Mouse (Mus musculus) heart, embryonic 13.5 days (tissue): ENCODE results near the gene Trim50. TPM values are rescaled to one million over a fixed set of nuclear protein-coding genes. Genes with fewer than 3 reads are reported as not detected.

Source experiments
- ATAC-seq: fragments of 200-750 bp; cut with Nextera tagmentation; 2 replicates; pipeline ENCODE4 v1.8.0; 2017; ENCODE audit warnings: moderate TSS enrichment; ENCODE audit not compliant: insufficient number of reproducible peaks, low FRiP score, low TSS enrichment; ENCODE audit errors: extremely low read depth
- H3K27ac ChIP-seq: fragments of 300-500 bp; sonication (generic); replicated peaks from 2 replicates; pipeline ENCODE4 v1.5.1; 2015; ENCODE audit warnings: moderate library complexity, mild to moderate bottlenecking, inconsistent platforms
- H3K27me3 ChIP-seq: fragments of 300-500 bp; sonication (generic); replicated peaks from 2 replicates; pipeline ENCODE4 v1.6.1; 2015; ENCODE audit warnings: mild to moderate bottlenecking, inconsistent platforms
- H3K36me3 ChIP-seq: fragments of 300-500 bp; sonication (generic); 2 replicates; pipeline ENCODE4 v1.6.1; 2015; ENCODE audit warnings: mild to moderate bottlenecking, inconsistent platforms
- H3K4me1 ChIP-seq: fragments of 300-500 bp; sonication (generic); 2 replicates; pipeline ENCODE4 v1.6.1; 2015; ENCODE audit warnings: inconsistent platforms
- H3K4me2 ChIP-seq: fragments of 300-500 bp; sonication (generic); 2 replicates; pipeline ENCODE4 v1.6.1; 2015; ENCODE audit warnings: inconsistent platforms, mild to moderate bottlenecking, moderate library complexity
- H3K4me3 ChIP-seq: fragments of 300-500 bp; sonication (generic); 2 replicates; pipeline ENCODE4 v1.5.1; 2015; ENCODE audit warnings: moderate library complexity, mild to moderate bottlenecking, inconsistent platforms
- H3K9ac ChIP-seq: fragments of 300-500 bp; sonication (generic); 2 replicates; pipeline ENCODE4 v1.6.1; 2015; ENCODE audit warnings: inconsistent platforms, mild to moderate bottlenecking, moderate library complexity
- H3K9me3 ChIP-seq: fragments of 300-500 bp; sonication (generic); 2 replicates; pipeline ENCODE4 v1.6.1; 2016; ENCODE audit warnings: inconsistent platforms
- WGBS: fragments of 180-500 bp; shearing (Covaris S2); methylation state at CpG from one replicate; pipeline ENCODE4 v1.1.7; 2015; ENCODE audit warnings: mixed read lengths; 5-methylcytosine and 5-hydroxymethylcytosine counted together
- microRNA-seq: library from miRNA; unstranded; fragments of <30 nt; microRNA quantifications from one replicate; pipeline ENCODE4, GENCODE M21; 2016
- polyA plus RNA-seq: library from polyadenylated mRNA; unstranded; fragments of >200 nt; fragmentation: Nextera tagmentation; extraction: Ambion mirVana; gene quantifications from 2 replicates; pipeline ENCODE4 v1.2.1, GENCODE M21; 2015

The Trim50 gene
- polyA plus RNA-seq, 1 experiment from 2014 or later: not detected

DNA sequence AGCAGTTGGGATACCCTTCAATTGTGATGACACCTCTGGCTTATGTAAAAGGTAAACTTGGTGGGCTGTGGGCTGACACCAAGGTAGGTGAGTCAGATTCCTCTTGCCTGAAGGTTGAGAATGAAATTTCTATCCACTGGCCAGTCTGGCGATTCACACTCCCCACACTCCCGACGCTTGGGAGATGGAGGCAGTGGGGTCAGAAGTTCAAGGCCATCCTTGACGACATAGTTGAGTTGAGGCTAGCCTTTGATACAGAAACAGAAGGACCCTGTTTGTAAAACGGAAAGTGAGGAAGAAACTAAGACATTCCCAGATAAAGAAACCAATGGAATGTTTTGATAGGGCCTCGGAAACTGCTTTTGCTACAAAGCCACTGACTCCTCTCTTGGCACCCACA, 46.3 kb downstream of the Trim50 start:
- 37% methylated on average over 6 of the region's 6 CpGs for WGBS
- Histone ChIP-seq H3K4me3 (no peak overlapping the region), H3K27ac (no peak overlapping the region), H3K4me1 (peaks cover 6% of the 10 kb centered on the region), H3K27me3 (no peaks in the 10 kb centered on the region; the same call in 1 of the 2 replicates), H3K36me3 (no peaks in the 10 kb centered on the region), H3K9me3 (no peaks in the 10 kb centered on the region), H3K4me2 (no peak overlapping the region), H3K9ac (no peak overlapping the region)
- no peak for ATAC-seq

DNA sequence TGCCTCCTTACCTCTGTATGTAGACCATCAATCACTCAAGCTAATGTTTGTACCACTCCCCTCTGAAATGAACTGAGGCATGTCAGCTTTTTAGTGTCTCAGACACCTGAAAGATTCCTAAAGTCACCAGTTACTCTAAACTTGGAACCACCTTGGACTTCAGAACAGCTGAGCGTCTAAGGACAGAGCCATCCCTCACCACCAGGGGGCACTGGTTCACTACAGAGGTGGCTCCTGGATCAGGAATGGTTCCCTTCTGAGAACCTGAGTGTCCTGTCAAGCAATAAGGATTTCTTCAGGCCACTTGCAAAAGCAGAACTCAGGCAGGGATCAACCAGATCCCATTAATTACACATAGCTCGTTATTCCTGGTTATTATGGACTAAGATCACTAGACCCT, 47.1 kb downstream of the Trim50 start:
- ATAC-seq: no peak
- H3K27me3 ChIP-seq: no peaks in the 10 kb centered on the region; the same call in 1 of the 2 replicates
- H3K36me3 ChIP-seq: no peaks in the 10 kb centered on the region
- H3K9ac ChIP-seq: no peak overlapping the region
- no peaks in the 10 kb centered on the region for H3K4me1 ChIP-seq
- no peak overlapping the region for H3K27ac ChIP-seq
- no peak overlapping the region for H3K4me3 ChIP-seq
- no peaks in the 10 kb centered on the region for H3K9me3 ChIP-seq
- H3K4me2 ChIP-seq: no peak overlapping the region
- 8% methylated on average over 2 of the region's 2 CpGs for WGBS

DNA sequence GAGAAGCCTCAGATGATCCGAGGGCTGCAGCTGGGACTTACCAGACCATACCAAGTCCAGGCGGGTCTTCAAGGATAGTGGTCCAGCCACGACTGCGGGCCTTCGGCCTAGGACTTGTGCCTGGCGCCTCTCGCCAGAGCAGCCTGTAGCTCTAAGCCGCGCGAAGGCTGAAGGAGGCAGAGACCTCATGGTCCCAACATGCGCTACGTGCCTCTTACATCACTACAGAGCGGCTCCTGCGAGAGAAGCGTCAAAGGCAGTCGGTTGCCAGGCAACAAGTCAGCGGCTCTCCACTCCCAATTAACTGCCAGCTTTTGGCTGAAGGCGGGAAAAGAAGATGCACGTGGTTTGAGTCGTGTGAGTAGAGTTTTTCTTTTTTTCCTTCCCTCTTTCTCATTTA, 51.5 kb downstream of the Trim50 start:
- Histone ChIP-seq H3K4me1 (no peaks in the 10 kb centered on the region), H3K4me2 (no peak overlapping the region), H3K27me3 (no peaks in the 10 kb centered on the region), H3K9ac (no peak overlapping the region), H3K9me3 (no peaks in the 10 kb centered on the region), H3K4me3 (no peak overlapping the region), H3K36me3 (peaks cover 5% of the 10 kb centered on the region), H3K27ac (no peak overlapping the region)
- ATAC-seq: no peak
- WGBS: 33% methylated on average over 20 of the region's 20 CpGs

DNA sequence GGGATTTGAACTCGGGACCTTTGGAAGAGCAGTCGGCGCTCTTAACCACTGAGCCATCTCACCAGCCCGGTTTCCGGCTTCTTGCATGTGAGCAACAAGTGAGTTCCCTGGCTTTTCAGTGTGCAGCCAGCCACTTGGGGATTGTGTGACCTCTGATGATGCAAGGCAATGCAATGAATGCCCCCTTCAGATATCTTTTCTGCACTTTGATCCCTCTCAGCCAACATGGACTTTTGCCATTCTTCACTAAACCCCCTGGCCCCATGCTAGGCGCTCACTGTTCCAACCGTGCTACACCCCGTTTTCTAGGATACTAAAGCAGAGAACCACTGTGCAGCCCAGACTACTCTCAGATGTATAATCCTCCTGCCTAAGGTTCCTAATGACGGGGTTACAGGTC, 52.3 kb downstream of the Trim50 start:
- Histone ChIP-seq H3K27me3 (no peaks in the 10 kb centered on the region), H3K4me2 (no peak overlapping the region), H3K4me1 (no peaks in the 10 kb centered on the region), H3K9me3 (no peaks in the 10 kb centered on the region), H3K36me3 (peaks cover 13% of the 10 kb centered on the region), H3K4me3 (no peak overlapping the region), H3K9ac (no peak overlapping the region), H3K27ac (no peak overlapping the region)
- ATAC-seq: no peak
- WGBS: 78% methylated on average over 9 of the region's 9 CpGs

DNA sequence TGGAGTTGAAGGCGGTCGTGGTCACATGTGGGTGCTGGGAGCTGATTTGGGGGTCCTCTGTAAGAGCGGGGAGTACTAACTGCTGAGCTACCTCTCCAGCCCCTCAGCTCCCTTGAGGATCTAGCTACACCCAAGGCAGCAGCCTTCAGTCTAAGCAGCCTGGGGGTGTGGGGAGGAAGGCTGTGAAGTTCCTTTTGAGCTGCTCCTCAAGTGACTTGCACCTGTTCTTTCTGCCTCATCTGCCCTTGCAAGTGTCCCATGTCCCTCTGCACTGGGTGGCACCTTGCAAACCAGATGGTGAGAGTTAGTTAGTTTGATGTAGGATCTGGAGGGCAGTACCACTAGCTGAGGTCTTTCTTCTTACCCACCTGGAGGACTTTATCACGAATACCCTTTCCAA, 55.0 kb downstream of the Trim50 start:
- no peak overlapping the region for H3K27ac ChIP-seq
- no peaks in the 10 kb centered on the region for H3K4me1 ChIP-seq
- H3K27me3 ChIP-seq: no peaks in the 10 kb centered on the region
- ATAC-seq: no peak
- H3K4me3 ChIP-seq: no peak overlapping the region
- peaks cover 35% of the 10 kb centered on the region for H3K36me3 ChIP-seq
- H3K9ac ChIP-seq: no peak overlapping the region
- WGBS: 76% methylated on average over 4 of the region's 4 CpGs
- H3K4me2 ChIP-seq: no peak overlapping the region
- H3K9me3 ChIP-seq: no peaks in the 10 kb centered on the region

DNA sequence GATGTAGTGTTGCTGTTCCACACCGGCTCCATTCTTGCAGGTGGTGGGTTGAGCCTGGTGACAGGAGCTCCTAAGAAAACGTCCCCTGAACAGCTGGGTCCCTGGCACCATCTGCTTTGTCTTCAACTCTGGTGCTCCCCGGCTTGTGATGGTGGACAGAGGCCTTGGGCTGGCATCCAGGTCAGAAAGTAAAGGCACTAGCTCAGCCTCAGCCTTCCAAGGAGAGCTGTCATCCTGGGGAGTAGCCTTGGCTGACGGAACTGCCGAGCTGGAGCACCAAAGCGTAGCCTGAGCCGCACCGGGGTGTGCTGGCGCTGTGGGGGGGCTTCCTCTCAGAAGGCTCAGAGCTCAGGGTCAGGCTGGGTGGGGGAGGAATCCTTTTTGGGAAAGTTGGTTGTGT, 57.2 kb downstream of the Trim50 start:
- peaks cover 57% of the 10 kb centered on the region for H3K36me3 ChIP-seq
- no peak overlapping the region for H3K4me2 ChIP-seq
- no peaks in the 10 kb centered on the region for H3K4me1 ChIP-seq
- no peak overlapping the region for H3K9ac ChIP-seq
- no peaks in the 10 kb centered on the region for H3K9me3 ChIP-seq
- H3K27me3 ChIP-seq: no peaks in the 10 kb centered on the region
- ATAC-seq: no peak
- WGBS: 81% methylated on average over 9 of the region's 9 CpGs
- H3K4me3 ChIP-seq: no peak overlapping the region
- H3K27ac ChIP-seq: no peak overlapping the region

Small RNA genes lying within 50 kb of the gene (microRNA-seq; reads per million reads assigned to microRNA genes)
- gene Mir7033: 1.0 reads per million

Other genes with a start within 250 kb of the Trim50 start
- gene Tbl2, start 203.6 kb upstream of the Trim50 start, polyA plus RNA-seq: 18.0 and 18.1 TPM in 2 replicates
- gene Bcl7b, start 185.0 kb upstream of the Trim50 start, polyA plus RNA-seq: 33.7 and 38.0 TPM in 2 replicates
- 21.9 and 24.4 TPM in 2 replicates for gene Baz1b, start 166.0 kb upstream of the Trim50 start, polyA plus RNA-seq
- gene Fzd9, start 102.1 kb upstream of the Trim50 start, polyA plus RNA-seq: 5.4 and 6.4 TPM in 2 replicates
- 0.11 and 0.33 TPM in 2 replicates for gene Fkbp6, start 3.3 kb upstream of the Trim50 start, polyA plus RNA-seq
- 21.5 and 21.8 TPM in 2 replicates for gene Nsun5, start 16.7 kb downstream of the Trim50 start, polyA plus RNA-seq
- gene Pom121, start 41.3 kb downstream of the Trim50 start, polyA plus RNA-seq: 8.7 and 10.0 TPM in 2 replicates
- 22.8 and 24.9 TPM in 2 replicates for gene Hip1, start 191.8 kb downstream of the Trim50 start, polyA plus RNA-seq
- not detected in 2 replicates for gene Ccl26, start 210.3 kb downstream of the Trim50 start, polyA plus RNA-seq
- 2.4 and 2.9 TPM in 2 replicates for gene Ccl24, start 219.8 kb downstream of the Trim50 start, polyA plus RNA-seq